Mouse (Mus musculus): Measurements from ENCODE around the gene Pard6b.
A peak's percentile ranks its signal among the peaks of the same experiment; 100 is the strongest.
"Not testable (repeated sequence)": the region's sequence is repeated elsewhere in the genome, so short reads cannot be mapped to it uniquely, and the experiment has no call there.

The Pard6b gene

GRCm38 (mm10) chr2:168080431-168081246, at the start of gene Pard6b:
TSS of gene Pard6b (plus strand) at chr2:168081004.
- DNase-seq (ENCODE audit: low spot score) = peak; percentile 98

GRCm38 (mm10) chr2:168031842-168032241, 49.0 kb upstream of the Pard6b start:
- DNase-seq (ENCODE audit: low spot score) = no peak

DNA sequence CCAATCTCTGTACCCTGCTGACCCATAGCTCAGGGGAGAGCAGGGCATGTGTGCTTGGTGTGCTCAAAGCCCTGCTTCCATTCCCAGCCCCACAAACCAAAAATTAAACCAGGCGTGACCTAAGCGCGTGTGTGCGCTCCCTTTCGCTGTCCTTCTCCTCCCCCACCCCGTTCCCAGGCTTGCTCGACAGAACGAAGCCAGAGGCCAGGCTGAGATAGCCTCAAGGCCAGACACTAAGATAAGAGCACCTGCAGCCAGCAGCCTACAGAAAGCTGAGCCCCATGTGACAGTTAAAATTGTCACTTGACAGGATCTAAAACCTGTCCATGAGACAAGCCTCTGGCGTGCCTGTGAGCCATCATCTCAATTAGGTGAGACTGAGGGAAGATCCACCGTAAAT, 46.9 kb upstream of the Pard6b start:
- DNase-seq (ENCODE audit: low spot score) = no peak

DNA sequence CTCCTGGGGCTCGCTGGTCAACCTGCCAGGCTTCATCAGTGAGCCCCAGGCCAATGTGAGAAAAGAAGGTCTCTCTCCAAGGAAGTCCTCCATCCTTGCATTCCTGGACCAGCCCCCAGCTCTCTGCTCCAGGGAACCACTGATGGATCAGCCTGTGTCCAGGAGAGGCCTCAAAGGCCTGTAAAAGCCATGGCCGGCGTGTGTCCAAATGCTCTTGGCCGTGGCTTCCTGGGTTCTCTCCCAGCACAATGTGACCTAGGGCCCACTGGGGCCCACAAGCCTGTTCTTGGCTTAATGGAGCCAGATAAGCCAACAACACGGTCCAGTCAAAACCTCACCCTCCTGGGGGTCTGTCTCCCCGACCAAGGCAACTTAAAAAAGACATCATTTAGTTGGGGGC, 44.9 kb upstream of the Pard6b start:
- DNase-seq (ENCODE audit: low spot score) = no peak

- no peak for DNase-seq (ENCODE audit: low spot score)
Measured at GRCm38 (mm10) chr2:168037063-168037462, 43.7 kb upstream of the Pard6b start.

DNA sequence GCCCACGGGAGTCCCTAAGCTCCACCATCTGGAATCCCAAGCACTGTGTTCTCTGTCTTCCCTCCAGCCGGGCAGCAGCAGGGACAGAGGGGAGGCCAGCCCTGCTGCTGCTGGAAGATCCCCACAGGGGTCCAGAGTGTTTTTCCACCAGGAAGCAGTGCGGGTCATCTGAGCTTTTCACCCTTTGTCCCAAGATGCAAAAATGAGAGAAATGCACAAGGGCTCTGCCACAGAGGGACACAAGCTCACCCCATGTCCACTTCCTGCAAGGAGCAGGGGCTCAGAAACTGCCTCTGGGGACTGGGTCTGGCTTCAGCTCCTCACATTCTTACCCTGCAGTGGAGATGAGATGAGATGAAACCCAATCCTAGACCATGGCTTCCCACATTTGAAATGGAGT, 40.1 kb upstream of the Pard6b start:
- no peak for DNase-seq (ENCODE audit: low spot score)

GRCm38 (mm10) chr2:168042019-168042418, 38.8 kb upstream of the Pard6b start:
- no peak for DNase-seq (ENCODE audit: low spot score)

- DNase-seq (ENCODE audit: low spot score) = no peak
Measured at GRCm38 (mm10) chr2:168044681-168045287, 36.0 kb upstream of the Pard6b start.

GRCm38 (mm10) chr2:168045357-168045756, 35.4 kb upstream of the Pard6b start:
- no peak for DNase-seq (ENCODE audit: low spot score)

- no peak for DNase-seq (ENCODE audit: low spot score)
Measured at GRCm38 (mm10) chr2:168045771-168046170, 35.0 kb upstream of the Pard6b start.

- no peak for DNase-seq (ENCODE audit: low spot score)
Measured at GRCm38 (mm10) chr2:168046467-168046866, 34.3 kb upstream of the Pard6b start.

DNA sequence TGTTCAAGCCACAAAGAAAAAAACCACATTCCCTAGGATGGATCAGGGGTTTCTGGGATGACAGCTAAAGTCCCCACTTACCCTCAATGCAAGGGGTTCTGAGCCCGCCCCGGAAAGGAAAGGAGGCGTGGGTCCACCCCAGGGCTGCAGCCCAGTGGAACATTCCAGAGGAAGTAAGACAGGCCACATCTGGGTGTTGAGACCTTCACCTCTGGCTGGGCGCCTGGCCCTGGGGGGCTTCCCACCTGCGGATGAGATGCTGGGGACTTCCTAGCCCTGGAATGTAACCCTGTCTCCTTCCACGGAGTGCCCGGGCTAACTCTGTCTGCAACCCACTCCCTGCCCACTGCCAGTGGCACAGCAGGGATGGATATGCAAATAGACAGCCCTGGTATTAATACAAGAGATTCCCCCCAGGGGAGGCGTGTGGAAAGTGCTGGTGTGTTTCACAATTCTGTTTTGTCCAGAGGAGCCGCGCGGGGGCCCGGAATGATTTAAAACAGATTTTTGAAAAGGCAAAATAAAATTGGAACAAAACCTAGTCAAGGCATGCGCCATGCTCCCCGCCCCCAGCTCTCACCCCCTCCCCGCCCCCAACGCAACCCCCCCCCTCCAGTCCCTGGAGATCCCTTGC, 31.7 kb upstream of the Pard6b start:
- no peak for DNase-seq (ENCODE audit: low spot score)

- no peak for DNase-seq (ENCODE audit: low spot score)
Measured at GRCm38 (mm10) chr2:168050000-168050942, 30.5 kb upstream of the Pard6b start.

- DNase-seq (ENCODE audit: low spot score) = no peak
Measured at GRCm38 (mm10) chr2:168052156-168052555, 28.6 kb upstream of the Pard6b start.

GRCm38 (mm10) chr2:168052689-168053088, 28.1 kb upstream of the Pard6b start:
- no peak for DNase-seq (ENCODE audit: low spot score)

- DNase-seq (ENCODE audit: low spot score) = no peak
Measured at GRCm38 (mm10) chr2:168054142-168054541, 26.7 kb upstream of the Pard6b start.

DNA sequence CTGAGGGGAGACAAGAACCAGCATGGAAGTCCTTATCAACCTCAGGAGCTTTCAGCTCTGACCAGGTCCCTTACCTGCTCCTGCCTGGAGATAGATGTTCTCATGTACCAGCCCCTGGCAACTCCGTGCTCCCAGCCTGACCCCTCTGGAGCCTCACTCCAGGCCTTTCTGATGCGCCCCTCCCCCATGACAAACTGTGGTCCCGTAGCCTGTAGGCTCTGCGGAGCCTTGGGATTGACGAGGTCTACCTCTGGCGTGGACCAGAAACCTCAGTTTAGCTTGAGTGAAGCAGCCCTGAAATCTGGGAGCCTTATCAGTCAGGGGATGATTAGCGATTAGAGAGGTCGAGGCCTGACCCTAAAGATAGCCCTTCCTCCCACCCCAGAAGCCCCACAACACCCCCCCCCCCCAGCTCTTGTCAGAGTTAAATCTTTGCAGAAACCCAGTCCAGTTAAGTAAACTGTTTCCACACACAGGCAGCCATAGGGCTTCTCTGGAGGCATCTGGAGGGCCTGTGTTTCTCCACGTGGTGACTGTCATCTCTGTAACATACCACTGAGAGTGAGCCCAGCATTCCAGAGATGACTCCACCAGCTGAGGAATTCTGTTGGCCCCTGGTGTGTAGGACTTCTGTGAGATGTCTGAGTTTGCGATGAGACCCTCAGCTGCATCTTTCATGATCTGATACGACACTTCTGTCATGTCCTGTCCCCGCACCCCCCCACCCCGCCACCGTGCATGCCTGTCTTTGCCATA, 24.7 kb upstream of the Pard6b start:
- no peak for DNase-seq (ENCODE audit: low spot score)

- DNase-seq (ENCODE audit: low spot score) = no peak
Measured at GRCm38 (mm10) chr2:168056666-168056933, 24.2 kb upstream of the Pard6b start.

- DNase-seq (ENCODE audit: low spot score) = not testable (repeated sequence)
Measured at GRCm38 (mm10) chr2:168057876-168058275, 22.9 kb upstream of the Pard6b start.

GRCm38 (mm10) chr2:168058488-168059199, 22.2 kb upstream of the Pard6b start:
- DNase-seq (ENCODE audit: low spot score) = no peak

Data from left cerebral cortex, adult 11 months (tissue).